Mouse (Mus musculus): Measurements from ENCODE around the gene Aff4.

DNA sequence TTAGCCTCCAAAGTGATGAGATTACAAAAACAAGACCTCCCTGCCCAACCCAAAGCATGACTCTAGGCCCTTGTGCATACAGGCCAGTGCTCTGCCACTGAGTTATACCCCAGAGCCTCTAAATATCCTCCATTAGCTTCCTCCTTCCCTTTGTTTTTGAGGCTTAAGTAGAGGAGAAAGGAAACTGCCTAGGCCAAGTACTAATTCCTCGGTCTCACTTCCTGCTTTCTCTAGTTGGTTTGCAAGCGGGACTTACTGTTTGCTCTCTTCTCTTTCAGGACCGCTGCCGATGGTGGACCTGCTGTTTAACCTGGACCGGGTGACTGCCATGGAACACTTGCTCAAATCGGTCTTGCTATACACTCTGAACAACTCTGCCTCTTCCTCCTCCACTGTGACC is 85.7 kb downstream of the Aff4 start:
- no peak for TF ChIP-seq GATA1 (IDR thresholded peaks at IDR 0.05; ENCODE audit: low read length)
- no peak for TF ChIP-seq TAL1 (IDR thresholded peaks at IDR 0.05; ENCODE audit: low read length)

Measured in erythroblast, embryonic 14.5 days (primary cell).